Mouse (Mus musculus) MN1 (cell line): ENCODE measurements around the gene Asap3.

Experiments
- DNase-seq: peaks from one replicate; pipeline ENCODE4 v3.0.0-alpha.2; 2016; ENCODE audit warnings: low spot score

The Asap3 gene

DNA sequence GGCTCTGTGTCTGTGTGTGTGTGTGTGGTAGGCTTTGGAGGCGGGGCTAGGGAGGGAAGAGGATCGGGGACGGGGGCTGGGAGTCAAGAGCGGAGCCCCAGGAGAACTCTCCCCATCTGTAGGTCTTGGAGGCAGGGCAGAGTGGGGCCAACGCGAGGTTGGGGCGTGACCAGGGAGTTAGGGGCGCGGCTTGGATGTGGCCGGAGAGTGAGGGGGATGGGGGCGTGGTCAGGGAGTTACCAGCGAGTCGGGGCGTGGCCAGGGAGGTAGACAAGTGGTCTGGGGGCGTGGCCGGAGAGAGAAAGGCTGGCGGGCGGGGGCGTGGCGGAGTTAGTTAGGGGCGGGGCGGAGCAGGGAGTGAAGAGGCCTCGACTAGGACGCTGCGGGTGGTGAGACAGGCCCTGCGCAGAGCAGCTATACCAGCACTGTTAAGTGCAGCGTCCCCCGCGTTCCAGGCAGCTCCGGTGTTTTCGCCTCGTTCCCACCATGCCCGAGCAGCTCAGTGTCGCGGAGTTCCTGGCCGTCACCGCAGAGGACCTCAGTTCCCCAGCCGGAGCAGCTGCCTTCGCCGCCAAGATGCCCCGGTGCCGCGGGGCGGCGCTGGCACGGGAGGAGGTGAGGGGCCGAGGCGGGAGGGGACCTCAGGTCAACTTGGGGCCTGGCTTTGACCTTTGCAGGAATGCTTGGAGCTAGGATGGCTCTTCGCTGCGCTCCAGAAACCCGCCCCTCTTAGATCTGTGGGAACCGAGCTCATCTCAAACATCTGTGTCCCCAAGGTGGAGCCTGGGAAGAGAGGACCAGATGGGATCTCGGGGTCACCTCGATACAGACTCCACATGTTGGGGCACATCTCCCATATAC lies at the start of gene Asap3:
TSS of gene Asap3 (plus strand) at position 333 of the 861 bp plus-strand sequence.
- peak; percentile 97 for DNase-seq

DNA sequence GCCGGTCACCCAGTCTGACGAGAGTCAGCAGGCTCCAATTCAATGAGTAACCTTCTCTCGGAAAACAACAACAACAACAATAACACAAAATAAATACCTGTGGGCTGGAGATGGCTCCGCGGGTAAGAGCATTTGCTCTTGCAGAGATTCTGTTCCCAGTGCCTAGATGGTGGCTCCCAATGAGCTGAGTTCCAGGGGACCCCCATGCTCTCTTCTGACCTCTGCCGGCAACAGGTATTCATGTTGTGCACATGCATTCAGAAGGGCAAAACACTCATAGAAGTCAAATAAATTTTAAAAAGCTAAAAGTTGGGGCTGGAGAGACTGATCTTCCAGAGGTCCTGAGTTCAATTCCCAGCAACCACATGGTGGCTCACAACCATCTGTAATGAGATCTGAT lies 47.7 kb upstream of the Asap3 start:
- DNase-seq = no peak

DNA sequence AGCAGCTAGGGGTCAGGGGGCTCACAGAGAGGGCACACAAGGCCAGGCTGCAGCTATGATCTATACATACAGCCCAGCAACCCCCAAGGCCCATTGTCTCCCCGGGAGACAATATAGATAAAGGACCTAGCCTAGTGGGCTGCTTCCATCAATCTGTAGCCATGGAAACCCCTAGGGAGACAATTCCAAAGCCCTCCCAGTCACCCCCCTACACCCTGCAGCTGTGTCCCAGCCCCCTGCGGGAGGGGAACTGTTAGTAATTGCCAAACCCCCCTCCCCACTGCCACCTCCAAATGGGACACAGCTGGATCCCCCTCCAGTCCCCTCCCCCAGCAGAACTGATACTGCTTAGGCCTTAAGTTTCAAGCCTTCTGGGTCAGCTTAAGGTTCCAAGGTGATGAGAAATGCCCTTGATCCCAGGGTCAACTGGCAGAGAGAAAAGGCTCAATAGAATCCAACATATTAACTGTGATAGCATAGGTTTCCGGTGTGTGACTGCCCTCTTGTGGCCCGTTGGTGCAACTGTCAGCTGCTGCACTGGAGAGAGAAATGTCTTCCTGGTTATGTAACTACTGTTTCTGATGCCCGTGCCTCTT lies 46.3 kb upstream of the Asap3 start:
- DNase-seq = peak; percentile 87

DNA sequence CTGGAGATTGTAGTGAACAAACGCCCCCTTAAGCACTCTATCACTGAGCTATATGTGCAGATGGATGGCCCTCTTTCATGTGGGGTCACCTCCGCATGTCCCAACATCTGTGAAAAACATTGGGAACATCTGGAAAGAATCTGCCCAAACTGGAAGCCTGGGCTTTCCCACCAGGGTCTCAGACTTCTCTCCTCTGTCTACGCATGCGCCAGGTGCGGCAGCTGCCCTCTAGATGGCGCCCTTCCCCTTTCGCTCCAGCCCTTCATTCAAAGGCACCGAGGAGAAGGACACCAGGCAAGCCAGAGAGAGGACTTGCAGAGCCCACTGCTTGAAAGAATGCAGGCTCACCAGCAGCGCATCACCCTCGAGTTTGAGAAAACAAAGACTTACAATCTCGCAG lies 42.7 kb upstream of the Asap3 start:
- DNase-seq = peak; percentile 92

DNA sequence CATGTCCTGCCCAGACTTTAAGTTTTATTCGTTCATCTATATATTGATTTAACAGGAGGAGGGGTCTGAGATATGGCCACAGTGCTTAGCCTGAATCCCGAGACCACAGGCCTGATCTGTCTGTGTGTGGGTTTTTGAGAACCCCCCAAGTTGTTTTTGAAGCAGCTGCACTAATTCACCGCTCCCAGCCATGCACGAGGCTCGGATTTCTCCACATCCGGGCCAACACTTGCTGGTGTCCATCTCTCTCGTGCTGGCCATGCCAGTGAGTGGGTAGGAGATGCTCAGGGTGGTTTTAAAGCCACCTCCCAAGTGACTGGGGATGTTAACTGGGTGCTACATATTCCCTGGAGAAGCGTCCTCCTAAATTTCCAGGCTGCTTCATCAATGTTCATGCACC lies 41.2 kb upstream of the Asap3 start:
- no peak for DNase-seq

DNA sequence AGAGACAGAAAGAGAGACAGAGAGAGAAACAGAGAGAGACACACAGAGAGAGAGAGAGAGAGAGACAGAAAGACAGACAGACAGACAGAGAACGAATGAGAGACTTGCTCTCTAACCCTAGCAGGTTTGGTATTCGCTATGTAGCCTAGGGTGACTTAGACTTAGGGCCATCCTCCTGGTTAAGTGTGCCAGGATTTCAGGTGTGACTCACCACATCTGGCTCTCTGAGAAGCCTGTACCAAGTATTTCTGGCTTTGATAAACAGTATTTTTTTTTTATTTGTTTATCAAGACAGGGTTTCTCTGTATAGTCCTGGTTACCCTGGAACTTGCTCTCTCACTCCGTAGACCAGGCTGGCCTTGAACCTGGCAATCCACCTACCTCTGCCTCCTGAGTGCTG lies 38.5 kb upstream of the Asap3 start:
- no peak for DNase-seq

DNA sequence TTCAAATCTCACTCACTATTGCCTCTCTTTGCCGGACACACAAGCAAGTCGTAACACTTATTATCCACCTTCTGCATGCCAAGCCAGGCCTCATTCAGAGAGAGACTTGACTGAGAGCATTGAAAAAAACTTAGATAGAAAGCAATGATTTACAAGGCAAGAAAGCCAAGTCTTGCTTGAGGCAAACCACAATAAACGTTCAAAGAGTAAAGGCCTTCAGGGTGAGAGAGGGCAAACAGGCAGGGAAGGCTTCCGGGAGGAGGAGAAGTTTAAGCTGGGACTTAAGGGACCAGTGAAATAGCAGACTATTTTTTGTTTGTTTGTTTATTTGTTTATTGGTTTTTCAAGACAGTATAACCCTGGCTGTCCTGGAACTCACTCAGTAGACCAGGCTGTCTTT lies 35.8 kb upstream of the Asap3 start:
- DNase-seq = no peak

DNA sequence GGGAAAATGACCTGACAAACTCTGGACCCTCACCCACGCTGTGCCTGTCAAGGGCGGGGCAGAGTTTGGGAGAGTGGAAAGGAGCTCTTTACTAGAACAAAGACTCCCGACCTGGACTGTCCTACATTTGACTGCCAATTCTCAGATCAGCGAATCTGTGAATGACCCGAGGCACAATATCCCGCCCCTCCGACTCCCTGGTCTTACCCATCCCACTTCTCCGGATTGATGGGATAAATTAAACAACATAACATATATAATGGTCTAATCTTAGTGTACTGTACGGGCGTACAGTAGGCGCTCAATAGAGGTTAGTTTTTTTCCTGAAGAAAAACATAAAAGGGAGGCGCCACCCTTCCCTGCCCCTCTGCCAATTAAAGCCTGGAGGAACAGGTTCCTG lies 34.7 kb upstream of the Asap3 start:
- DNase-seq = peak; percentile 57

DNA sequence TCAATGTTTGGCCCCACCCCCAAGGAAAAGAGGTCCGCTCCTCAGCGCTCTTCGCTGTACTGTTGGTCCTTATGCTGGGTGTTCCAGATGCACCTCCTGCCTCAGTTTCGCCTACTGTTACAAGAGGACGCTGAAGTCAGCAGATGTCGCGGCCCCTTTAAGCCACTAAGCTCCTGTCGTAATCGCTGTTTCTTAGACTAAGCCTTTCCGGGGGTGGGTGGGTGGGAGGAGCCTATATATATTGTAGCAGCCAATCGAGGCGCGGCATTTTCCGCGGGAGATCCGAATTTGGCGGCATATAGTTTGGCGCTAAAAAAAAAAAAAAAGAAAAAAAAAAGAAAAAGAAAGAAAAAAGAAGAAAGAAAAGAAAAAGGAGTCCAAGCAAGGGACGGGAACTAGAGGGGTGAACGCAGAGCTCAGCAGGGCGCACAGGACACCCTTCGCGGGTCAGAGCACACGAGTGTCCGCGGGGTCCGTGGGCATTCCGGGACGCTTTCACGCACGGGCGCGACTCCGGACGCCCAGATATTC lies 34.1 kb upstream of the Asap3 start, which contains the start of gene E2f2:
TSS of gene E2f2 (plus strand) at position 384 of the 531 bp plus-strand sequence.
- DNase-seq = peak; percentile 87

DNA sequence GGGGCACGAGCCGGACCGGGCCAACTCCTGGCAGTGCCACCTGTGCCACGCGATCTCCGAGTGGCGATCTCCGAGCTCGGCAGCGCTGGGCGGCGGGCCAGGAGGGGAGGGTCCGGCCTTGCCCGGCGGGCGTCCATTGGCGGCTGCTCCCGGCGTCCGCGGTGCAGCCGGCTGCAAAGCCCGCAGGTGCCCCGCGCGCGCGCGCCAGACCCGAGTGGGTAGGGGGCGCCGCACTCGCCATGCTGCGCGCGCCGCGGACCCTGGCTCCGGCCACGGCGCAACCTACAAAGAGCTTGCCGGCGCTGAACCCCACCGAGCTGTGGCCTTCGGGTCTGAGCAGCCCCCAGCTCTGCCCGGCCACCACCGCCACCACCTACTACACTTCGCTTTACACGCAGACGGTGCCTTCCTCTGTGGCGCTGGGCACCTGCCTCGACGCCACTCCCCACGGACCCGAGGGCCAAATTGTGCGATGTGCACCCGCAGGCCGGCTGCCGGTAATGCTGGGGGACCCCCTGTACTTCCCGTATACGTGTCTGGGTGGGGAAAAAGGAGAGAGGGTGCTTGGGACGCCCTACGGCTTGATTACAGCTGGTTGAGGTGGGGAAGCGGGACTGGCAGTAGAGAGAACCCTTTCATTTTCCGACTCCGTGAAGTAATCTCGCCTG lies 33.5 kb upstream of the Asap3 start:
- DNase-seq = peak; percentile 78

DNA sequence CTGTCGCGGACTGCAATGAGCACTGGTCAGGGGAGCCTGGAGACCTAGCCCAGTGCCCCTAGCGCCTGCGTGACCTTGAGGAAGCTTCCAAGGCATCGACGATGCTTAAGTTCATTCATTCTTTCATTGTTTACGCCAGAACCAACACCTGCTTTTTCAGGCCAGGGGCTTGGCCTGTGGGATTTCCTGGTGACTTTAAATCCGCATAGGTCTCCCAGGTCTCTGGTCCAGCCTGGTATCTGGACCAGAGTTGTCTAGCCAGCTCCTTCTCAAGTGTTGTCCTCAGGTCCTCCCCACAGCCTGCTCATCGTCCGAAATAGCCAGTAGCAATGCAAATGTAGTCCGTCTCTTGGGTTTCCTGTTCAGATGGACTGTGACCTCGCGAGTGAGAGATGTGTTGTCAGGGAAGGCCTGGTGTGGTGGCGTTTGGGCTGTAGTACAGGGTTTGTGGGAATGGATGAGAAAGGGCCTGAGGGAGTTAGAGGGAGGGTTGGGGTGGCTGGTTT lies 32.9 kb upstream of the Asap3 start:
- peak; percentile 66 for DNase-seq

DNA sequence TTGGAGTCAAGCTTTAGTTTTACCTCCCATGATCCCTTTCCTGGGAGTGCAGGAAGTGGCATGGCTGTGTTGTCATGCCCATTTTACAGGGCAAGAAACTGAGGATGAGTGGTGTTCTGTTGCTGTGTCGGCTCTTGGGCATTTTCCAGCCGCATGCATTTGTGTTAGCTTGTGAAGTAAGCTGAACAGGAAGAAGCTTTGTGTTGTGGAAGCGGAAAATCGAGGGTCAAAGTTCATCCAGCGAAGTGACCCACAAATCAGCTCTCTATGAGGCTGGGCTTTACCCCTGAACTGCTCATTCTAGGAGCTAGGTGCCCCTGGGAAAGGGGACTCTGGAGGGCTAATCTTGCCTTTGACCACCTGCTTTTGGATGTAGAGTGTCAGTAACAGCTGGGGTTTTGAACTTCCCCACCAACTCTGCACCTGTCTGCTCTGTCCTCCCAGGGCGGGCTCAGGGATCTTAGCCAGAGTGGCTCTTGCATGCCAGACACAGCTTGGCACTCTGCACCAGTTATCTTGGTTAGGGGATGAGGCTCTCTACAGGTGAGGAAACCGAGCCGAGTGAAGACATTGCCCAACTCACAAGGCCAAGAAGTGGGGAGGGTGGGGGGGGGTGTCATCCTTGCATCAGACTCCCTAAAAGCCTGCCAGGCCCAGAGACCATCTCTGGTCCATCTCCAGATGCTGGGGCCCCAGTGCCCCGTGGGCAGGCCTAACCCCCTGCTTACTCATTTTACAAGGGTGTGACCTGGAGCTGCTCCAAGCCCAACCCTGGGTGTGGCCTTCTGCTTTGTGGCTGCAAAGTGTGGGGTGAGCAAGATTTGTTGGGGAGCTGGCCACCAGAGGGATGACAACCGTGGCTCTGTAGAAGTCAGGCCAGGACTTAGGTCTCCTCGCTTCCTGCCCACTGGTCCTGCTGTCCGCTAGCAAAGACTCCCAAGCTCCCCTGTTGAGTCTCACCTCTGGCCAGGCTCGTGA lies 31.7 kb upstream of the Asap3 start:
- peak; percentile 48 for DNase-seq

DNA sequence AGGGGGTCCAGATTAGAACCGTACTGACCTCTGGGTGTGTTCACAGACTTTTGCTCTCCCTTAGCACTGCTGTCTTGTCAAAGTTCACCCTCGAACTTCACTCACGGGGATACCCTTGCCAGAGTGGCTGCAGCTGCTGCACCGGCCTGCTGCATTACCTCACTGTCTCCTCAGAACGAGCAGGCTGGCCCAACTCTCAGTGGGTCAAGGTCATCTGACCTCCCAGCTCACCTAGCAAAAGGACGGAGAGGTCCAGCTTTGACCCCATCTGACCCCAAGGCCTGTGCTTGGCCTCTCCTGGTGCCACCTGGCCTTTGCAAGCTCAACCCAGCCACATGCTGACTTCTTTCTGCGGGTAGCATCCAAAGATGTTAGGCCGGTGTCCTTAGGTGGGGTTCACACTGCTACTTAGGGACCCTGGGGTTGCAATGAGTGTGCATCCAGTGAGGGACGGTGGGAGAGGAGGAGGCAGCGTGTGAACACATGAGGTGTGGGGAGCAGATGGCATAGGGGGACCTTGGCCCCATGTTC lies 30.1 kb upstream of the Asap3 start:
- no peak for DNase-seq

DNA sequence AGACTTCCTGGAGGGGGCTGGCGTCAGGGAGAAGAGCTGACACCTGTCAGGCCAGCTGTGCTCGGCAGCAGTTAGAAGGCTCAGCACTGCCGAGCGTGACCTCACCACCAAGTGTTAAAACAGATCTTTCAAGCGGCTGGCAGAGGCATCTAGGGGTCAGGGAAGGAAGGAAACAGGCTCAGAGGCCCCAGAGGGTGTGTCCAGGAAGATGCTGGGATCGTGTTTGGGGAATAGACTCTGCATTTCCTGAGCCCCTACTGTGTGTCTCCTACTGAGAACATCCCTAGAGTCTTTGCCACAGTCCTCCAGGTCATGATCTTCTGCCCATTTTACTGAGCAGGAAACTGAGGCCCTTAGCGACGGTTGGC lies 28.9 kb upstream of the Asap3 start:
- DNase-seq = peak; percentile 72

DNA sequence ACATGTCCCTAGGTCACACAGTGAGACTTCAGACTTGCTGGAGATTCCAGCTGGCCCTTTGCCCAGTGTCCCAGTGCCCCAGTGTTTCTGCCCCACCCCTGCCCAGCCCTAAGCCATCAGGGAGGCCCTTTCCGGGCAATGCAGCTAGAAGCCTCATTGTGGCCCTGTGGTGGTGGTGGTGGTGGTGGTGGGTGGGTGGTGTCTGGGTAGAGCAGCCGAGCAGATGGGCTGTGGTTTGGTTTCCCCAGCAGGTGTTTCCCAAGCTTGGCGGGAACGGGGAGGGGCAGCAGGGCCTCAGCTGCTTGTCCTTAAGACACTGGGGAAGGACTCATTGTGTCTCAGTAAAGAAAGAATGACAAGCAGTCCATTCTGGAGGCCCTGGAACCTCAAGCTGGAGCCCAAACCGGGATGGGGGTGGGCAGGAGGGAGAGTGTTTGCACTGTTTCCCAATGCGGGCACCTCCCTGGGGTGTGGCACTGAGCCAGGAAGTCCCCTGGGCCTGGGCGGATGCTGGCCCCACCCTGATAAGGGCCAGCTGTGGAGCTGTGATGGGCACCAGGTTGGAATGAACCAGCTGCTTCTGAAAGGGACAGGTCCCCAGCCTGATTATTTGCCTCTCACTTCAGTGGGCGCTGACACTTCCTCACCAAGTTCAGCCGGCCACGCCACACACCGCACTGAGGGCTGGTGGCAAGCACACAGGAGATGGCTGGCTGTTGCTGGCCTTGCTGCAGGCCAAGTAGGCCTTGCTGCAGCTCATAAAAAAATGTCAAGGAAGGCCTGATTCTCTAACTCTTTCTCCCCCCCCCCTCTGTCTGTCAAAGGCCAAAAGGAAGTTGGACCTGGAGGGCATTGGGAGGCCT lies 28.3 kb upstream of the Asap3 start:
- DNase-seq = peak; percentile 54

DNA sequence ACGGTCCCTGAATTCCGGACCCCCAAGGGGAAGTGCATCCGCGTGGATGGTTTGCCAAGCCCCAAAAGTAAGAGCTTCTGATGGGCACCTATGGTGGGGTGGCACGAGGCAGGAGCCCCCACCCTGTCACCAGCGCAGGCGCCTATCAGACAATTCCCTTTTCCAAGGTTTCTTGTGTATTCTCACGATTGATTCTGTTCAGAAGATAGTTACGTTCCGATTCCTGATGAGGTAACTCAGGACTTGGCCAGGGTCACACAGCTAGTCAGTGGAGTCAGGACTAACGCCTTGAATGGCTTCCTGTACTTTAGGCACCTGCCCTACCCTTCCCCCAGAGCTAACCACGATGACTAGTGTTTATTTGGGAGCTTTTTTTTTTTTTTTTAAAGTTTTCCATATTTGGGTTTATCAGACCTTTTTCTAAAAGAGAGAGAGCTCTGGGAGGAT lies 27.7 kb upstream of the Asap3 start:
- DNase-seq = no peak

DNA sequence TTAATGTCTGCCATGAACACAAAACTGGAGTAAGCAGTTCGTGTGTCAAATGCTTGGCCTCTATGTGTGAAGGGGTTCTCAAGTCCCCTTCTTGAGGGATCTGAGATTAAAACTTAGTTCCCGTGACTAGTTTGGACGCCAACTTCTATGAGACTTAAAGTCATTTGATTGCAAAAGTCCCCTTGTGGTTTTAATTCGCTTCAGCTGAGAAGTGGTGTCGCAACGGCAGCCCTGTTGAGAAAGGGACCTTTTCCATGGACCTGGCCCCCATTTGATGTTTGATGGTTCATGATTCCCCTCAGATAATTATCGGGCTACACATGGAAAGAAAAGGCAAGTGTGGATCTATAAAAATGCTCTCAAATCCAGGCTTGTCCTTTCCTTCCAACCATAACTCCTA lies 26.7 kb upstream of the Asap3 start:
- no peak for DNase-seq

DNA sequence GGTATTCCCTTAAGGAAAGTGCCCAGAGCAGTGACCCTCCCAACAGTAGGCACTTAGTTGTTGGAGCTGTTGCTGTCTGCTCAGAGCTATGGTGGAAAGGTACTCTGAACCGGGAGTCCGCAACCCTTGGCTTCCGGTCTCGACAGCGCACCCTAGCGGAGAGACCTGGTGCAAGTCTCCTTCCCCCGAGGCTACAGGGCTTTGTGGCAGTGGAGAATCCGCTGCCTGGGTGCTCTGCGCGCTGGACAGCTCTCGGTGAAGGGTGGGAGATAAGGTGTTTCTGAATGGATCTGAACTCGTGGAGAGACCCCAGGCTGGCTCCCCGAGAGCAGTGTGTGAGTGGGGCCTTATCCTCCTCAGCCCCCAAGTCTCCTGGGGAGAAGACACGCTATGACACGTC lies 26.2 kb upstream of the Asap3 start:
- peak; percentile 30 for DNase-seq

DNA sequence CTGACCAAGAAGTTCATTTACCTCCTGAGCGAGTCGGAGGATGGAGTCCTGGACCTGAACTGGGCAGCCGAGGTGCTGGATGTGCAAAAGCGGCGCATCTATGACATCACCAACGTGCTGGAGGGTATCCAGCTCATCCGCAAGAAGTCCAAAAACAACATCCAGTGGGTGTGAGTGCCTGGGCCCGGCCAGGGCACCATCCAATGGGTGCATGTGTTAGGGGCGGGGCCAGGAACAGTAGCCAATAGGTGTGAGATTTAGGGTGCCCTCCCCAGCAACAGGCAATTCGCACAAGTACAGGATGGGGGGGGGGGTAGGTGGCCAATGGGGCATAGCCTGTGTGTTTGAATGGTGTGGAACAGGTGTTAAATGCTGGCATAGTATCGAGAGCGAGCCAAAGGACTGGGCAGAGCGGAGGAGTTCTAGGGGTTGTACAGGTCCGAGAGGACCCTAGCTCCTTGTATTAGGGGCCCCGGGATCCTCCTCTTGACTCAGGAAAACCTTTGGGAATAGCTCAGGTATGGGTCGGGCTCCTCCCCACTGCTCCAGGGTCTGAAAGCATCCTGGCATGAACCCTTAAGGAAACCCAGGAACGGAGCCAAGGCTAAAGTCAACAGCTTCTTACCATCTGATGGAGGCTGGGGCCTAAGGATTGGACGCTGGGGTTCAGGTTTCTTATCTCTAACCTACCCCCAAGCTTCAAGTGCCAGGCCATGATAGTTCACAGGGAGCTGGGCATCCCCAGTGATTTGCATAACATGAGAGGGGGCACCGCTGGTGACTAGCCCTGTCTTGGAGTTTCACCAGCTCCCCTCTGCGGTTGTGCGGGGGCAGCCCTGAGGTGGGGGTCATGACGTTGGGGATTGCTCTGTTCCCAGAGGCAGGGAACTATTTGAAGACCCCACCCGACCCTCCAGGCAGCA lies 25.5 kb upstream of the Asap3 start:
- DNase-seq = peak; percentile 25
